Mouse (Mus musculus) CH12.LX (cell line): Measurements from ENCODE around the gene Glrb. TPM values are rescaled to one million over a fixed set of nuclear protein-coding genes. Genes with fewer than 3 reads are reported as not detected.
A peak's percentile ranks its signal among the peaks of the same experiment; 100 is the strongest.

Source experiments
- DNase-seq: peaks from one replicate; pipeline ENCODE4 v3.0.0-alpha.2; 2013; ENCODE audit errors: extremely low read depth
- H3K27ac ChIP-seq: 2 replicates; pipeline ENCODE4 v1.5.1; 2012; ENCODE audit warnings: low read depth, mild to moderate bottlenecking, control low read depth, moderate library complexity; ENCODE audit not compliant: insufficient read depth
- H3K27me3 ChIP-seq: replicated peaks from 2 replicates; pipeline ENCODE3; 2012; ENCODE audit warnings: inconsistent platforms
- H3K36me3 ChIP-seq, 2 experiments: replicated peaks in 1 of 2; 2 replicates each; pipeline versions ENCODE3 to v1.6.1; 2012; ENCODE audit warnings: inconsistent platforms in 1 of 2, low read length in 1 of 2, mild to moderate bottlenecking in 1 of 2, mixed read lengths in 1 of 2, moderate library complexity in 1 of 2; ENCODE audit not compliant: control insufficient read depth in 1 of 2, insufficient read depth in 1 of 2
- H3K4me1 ChIP-seq, 2 experiments: 2 replicates each; pipeline ENCODE4 v1.6.1; 2012; ENCODE audit warnings: inconsistent platforms in 1 of 2, moderate library complexity in 1 of 2; ENCODE audit not compliant: insufficient read depth in 2 of 2, control insufficient read depth in 1 of 2
- H3K4me2 ChIP-seq: 2 replicates; pipeline ENCODE4 v1.6.1; 2012; ENCODE audit warnings: low read depth, mild to moderate bottlenecking, control low read depth; ENCODE audit not compliant: poor library complexity, insufficient read depth, severe bottlenecking
- H3K4me3 ChIP-seq, 3 experiments: fragments of 150-350 bp in 1 of 3; sonication (generic) in 1 of 3; replicated peaks in 1 of 3; 2 replicates each; pipeline versions ENCODE3 to v1.5.1; 2011 to 2012; ENCODE audit warnings: low read depth in 2 of 3, low read length in 2 of 3, mild to moderate bottlenecking in 2 of 3, moderate library complexity in 2 of 3, control low read depth in 1 of 3, improper control_type of control experiment in 1 of 3, inconsistent platforms in 1 of 3, mixed read lengths in 1 of 3; ENCODE audit not compliant: poor library complexity in 1 of 3
- H3K79me2 ChIP-seq: replicated peaks from 2 replicates; pipeline ENCODE4 v1.6.1; 2012; ENCODE audit warnings: mild to moderate bottlenecking, moderate library complexity; ENCODE audit not compliant: control insufficient read depth, poor library complexity, insufficient read depth, severe bottlenecking; ENCODE audit errors: extremely low read depth
- H3K9ac ChIP-seq: 2 replicates; pipeline ENCODE4 v1.6.1; 2012; ENCODE audit warnings: low read depth, mild to moderate bottlenecking, control low read depth, moderate library complexity; ENCODE audit not compliant: insufficient read depth
- H3K9me3 ChIP-seq: replicated peaks from 2 replicates; pipeline ENCODE3; 2012; ENCODE audit warnings: low read length, inconsistent platforms, mixed read lengths
- CHD2 ChIP-seq: IDR thresholded peaks from 2 replicates; pipeline ENCODE4 v1.6.1; 2011; ENCODE audit warnings: low read length, improper control_type of control experiment
- CTCF ChIP-seq, 2 experiments: IDR thresholded peaks in 1 of 2; conservative IDR thresholded peaks in 1 of 2; 2 replicates each; pipeline ENCODE4 v1.5.1; 2011 to 2012; ENCODE audit warnings: low read depth in 2 of 2, low read length in 2 of 2, improper control_type of control experiment in 1 of 2, inconsistent platforms in 1 of 2, mild to moderate bottlenecking in 1 of 2, moderate library complexity in 1 of 2
- ETS1 ChIP-seq: conservative IDR thresholded peaks from 2 replicates; pipeline ENCODE4 v1.6.1; 2012; ENCODE audit warnings: low read depth, mild to moderate bottlenecking, inconsistent platforms, low read length, improper control_type of control experiment, moderate library complexity
- GABPA ChIP-seq: IDR thresholded peaks from 2 replicates; pipeline ENCODE4 v1.6.1; 2012; ENCODE audit warnings: low read depth, low read length, improper control_type of control experiment, inconsistent platforms; ENCODE audit not compliant: insufficient replicate concordance
- HCFC1 ChIP-seq: IDR thresholded peaks from 2 replicates; pipeline ENCODE4 v1.6.1; 2012; ENCODE audit warnings: low read depth, mild to moderate bottlenecking, inconsistent platforms, low read length, improper control_type of control experiment
- IRF4 ChIP-seq: IDR thresholded peaks from 2 replicates; pipeline ENCODE4 v1.6.1; 2014; ENCODE audit warnings: low read depth, mild to moderate bottlenecking, inconsistent platforms, low read length, improper control_type of control experiment
- KAT2A ChIP-seq: IDR thresholded peaks from 2 replicates; pipeline ENCODE4 v1.6.1; 2012; ENCODE audit warnings: low read length, improper control_type of control experiment, inconsistent platforms; ENCODE audit not compliant: insufficient replicate concordance
- MAX ChIP-seq: IDR thresholded peaks from 2 replicates; pipeline ENCODE4 v1.6.1; 2011; ENCODE audit warnings: low read length, improper control_type of control experiment
- NRF1 ChIP-seq: IDR thresholded peaks from 2 replicates; pipeline ENCODE4 v1.6.1; 2014; ENCODE audit warnings: low read depth, mild to moderate bottlenecking, inconsistent platforms, low read length, improper control_type of control experiment, moderate library complexity
- PAX5 ChIP-seq: IDR thresholded peaks from 2 replicates; pipeline ENCODE4 v1.6.1; 2012; ENCODE audit warnings: low read length, inconsistent platforms, mixed read lengths
- POLR2AphosphoS2 ChIP-seq: IDR thresholded peaks from 2 replicates; pipeline ENCODE4 v1.6.1; 2011; ENCODE audit warnings: low read depth, low read length, improper control_type of control experiment
- RAD21 ChIP-seq: IDR thresholded peaks from 2 replicates; pipeline ENCODE4 v1.6.1; 2011; ENCODE audit warnings: low read depth, mild to moderate bottlenecking, low read length, improper control_type of control experiment, moderate library complexity
- SIN3A ChIP-seq: IDR thresholded peaks from 2 replicates; pipeline ENCODE4 v1.6.1; 2012; ENCODE audit warnings: low read length, improper control_type of control experiment, inconsistent platforms
- TBP ChIP-seq: conservative IDR thresholded peaks from 2 replicates; pipeline ENCODE4 v1.6.1; 2011; ENCODE audit warnings: low read depth, low read length, improper control_type of control experiment
- TCF12 ChIP-seq: IDR thresholded peaks from 2 replicates; pipeline ENCODE4 v1.6.1; 2014; ENCODE audit warnings: low read depth, mild to moderate bottlenecking, inconsistent platforms, low read length, improper control_type of control experiment
- ZC3H11A ChIP-seq: IDR thresholded peaks from 2 replicates; pipeline ENCODE4 v1.6.1; 2012; ENCODE audit warnings: low read depth, mild to moderate bottlenecking, inconsistent platforms, low read length, improper control_type of control experiment
- dilution Hi-C: fragments of 300-500 bp; cut with MboI; formaldehyde crosslinking; loops from 2 replicates; pipeline ENCODE4 v1.14.3; 2020; ENCODE audit warnings: low sequenced_read_pairs; ENCODE audit not compliant: extremely low pct_unique_long_range_greater_than_20kb, extremely low pct_ligation_motif_present
- in situ Hi-C: fragments of 300-500 bp; cut with MboI; formaldehyde crosslinking; loops from 3 replicates; pipeline ENCODE4 v1.14.3; 2019; ENCODE audit warnings: low sequenced_read_pairs, low pct_ligation_motif_present, low pct_unique_long_range_greater_than_20kb, mixed read lengths
- polyA plus RNA-seq: library from polyadenylated mRNA; unstranded; fragments of >175 nt; gene quantifications from 2 replicates; pipeline ENCODE4 v1.2.1, GENCODE M21; 2012; ENCODE audit warnings: low read depth; ENCODE audit not compliant: insufficient read length
- total RNA-seq, 2 experiments: library from RNA; depleted of rRNA; stranded (reverse); fragments of 300-350 nt in 1 of 2; fragments of >200 nt in 1 of 2; gene quantifications; 2 replicates each; pipeline ENCODE4 v1.2.3; 2012 to 2014

Gene Glrb
- total and polyA plus RNA-seq, 3 experiments = not detected

GRCm38 (mm10) chr3:80805327-80805726, 108.1 kb downstream of the Glrb start:
- no peaks in the 10 kb centered on the region for H3K36me3 ChIP-seq
- dilution Hi-C loops = no loop called here
- no peaks in the 10 kb centered on the region for H3K9me3 ChIP-seq
- no peak overlapping the region for H3K27ac ChIP-seq
- no peaks in the 10 kb centered on the region for H3K27me3 ChIP-seq
- DNase-seq = peak; percentile 25
- H3K79me2 ChIP-seq = no peaks in the 10 kb centered on the region
- in situ Hi-C loops = no loop called here
- H3K4me1 ChIP-seq = no peaks in the 10 kb centered on the region
- no peak overlapping the region for H3K9ac ChIP-seq
- no peak for TF ChIP-seq ETS1
- peak in 1 of 2 experiments; percentile 26; a peak in 1 of 4 replicates for TF ChIP-seq CTCF (conservative IDR thresholded peaks at IDR 0.05 in 1 of 2, IDR thresholded peaks at IDR 0.05 in 1 of 2; ENCODE audit: low read depth in 2 of 2, low read length in 2 of 2)
- no peak overlapping the region for H3K4me3 ChIP-seq
- no peak overlapping the region for H3K4me2 ChIP-seq

- Histone ChIP-seq H3K4me2 (no peak overlapping the region), H3K27ac (no peak overlapping the region), H3K4me1 (no peaks in the 10 kb centered on the region), H3K4me3 (no peak overlapping the region), H3K36me3 (no peaks in the 10 kb centered on the region), H3K79me2 (no peaks in the 10 kb centered on the region), H3K27me3 (no peaks in the 10 kb centered on the region)
- dilution Hi-C loops = no loop called here
- DNase-seq = no peak
- no peak for TF ChIP-seq NRF1
- TF ChIP-seq POLR2AphosphoS2 = no peak
- no peak for TF ChIP-seq ETS1
- TF ChIP-seq HCFC1 = no peak
- TF ChIP-seq ZC3H11A = no peak
- no peak for TF ChIP-seq TBP
- TF ChIP-seq, all 38 proteins: peak for 0
- Histone ChIP-seq H3K9me3 (no peaks in the 10 kb centered on the region), H3K9ac (no peak overlapping the region)
- in situ Hi-C loops = no loop called here
These were observed 109.6 kb downstream of the Glrb start for GRCm38 (mm10) chr3:80803811-80804210.

GRCm38 (mm10) chr3:80803211-80803610, 110.2 kb downstream of the Glrb start:
- no peaks in the 10 kb centered on the region for H3K9me3 ChIP-seq
- dilution Hi-C loops = no loop called here
- TF ChIP-seq IRF4 (no peak), SIN3A (no peak), KAT2A (no peak), TBP (no peak), MAX (no peak), TCF12 (no peak), CHD2 (no peak), HCFC1 (no peak), CTCF (conservative IDR thresholded peaks at IDR 0.05 in 1 of 2, IDR thresholded peaks at IDR 0.05 in 1 of 2; ENCODE audit: low read depth in 2 of 2, low read length in 2 of 2) (no peak), PAX5 (no peak), RAD21 (no peak), GABPA (no peak)
- TF ChIP-seq, all 38 proteins: peak for 0

More at GRCm38 (mm10) chr3:80803211-80803610, 110.2 kb downstream of the Glrb start:
- H3K79me2 ChIP-seq = no peaks in the 10 kb centered on the region
- H3K4me2 ChIP-seq = no peak overlapping the region
- H3K9ac ChIP-seq = no peak overlapping the region
- no peaks in the 10 kb centered on the region for H3K4me1 ChIP-seq
- no peaks in the 10 kb centered on the region for H3K27me3 ChIP-seq
- H3K4me3 ChIP-seq = no peak overlapping the region
- no peak overlapping the region for H3K27ac ChIP-seq
- in situ Hi-C loops = no loop called here
- no peak for DNase-seq
- no peaks in the 10 kb centered on the region for H3K36me3 ChIP-seq
